Mouse (Mus musculus): ENCODE measurements at regions not wholly inside any gene's neighbourhood (a gene's known extent, or its start where the extent isn't known, plus 50 kb on each side); places are given as distances from the start of the nearest gene placed in this dataset.

DNA sequence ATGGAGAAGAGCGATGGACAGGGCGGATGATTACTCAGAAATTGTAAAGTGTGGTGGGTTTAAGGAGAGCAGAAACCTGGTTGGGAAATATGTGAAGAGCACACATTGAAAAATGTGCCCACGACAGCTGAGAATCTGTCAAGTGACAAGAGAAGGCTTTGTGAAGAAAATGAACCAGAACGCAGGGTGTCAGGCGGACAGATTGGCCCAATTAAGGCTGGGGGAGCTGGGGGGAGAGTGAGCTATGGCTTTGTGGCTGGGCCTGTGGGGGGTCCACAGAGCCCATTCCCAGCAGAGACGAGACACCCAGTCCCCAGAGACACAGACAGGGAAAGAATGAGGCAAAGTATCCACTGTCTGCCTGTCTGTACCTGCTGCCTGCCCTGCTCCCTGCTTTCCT is 153.3 kb downstream of the Shq1 start:
- no peak overlapping the region for H3K9ac ChIP-seq (ENCODE audit: low read length)
- WGBS, result 69% methylated on average over 6 of the region's 6 CpGs
- ATAC-seq (ENCODE audit: low FRiP score), result no peak
- peaks cover 4% of the 10 kb centered on the region for H3K4me1 ChIP-seq (ENCODE audit: control insufficient read depth, insufficient read depth, low read length)
- no peaks in the 10 kb centered on the region; the same call in 1 of the 2 replicates for H3K27me3 ChIP-seq (ENCODE audit: control insufficient read depth, insufficient read depth, low read length)
- no peak for DNase-seq (ENCODE audit: low spot score, missing footprints)
- no peak overlapping the region for H3K4me3 ChIP-seq (ENCODE audit: low read depth, low read length)
- H3K9me3 ChIP-seq (ENCODE audit: control insufficient read depth, low read length), result no peaks in the 10 kb centered on the region
- H3K27ac ChIP-seq (ENCODE audit: low read depth, low read length), result no peak overlapping the region
- no peaks in the 10 kb centered on the region for H3K36me3 ChIP-seq (ENCODE audit: control insufficient read depth, insufficient read depth, low read length)
- no peak overlapping the region for H3K4me2 ChIP-seq

DNA sequence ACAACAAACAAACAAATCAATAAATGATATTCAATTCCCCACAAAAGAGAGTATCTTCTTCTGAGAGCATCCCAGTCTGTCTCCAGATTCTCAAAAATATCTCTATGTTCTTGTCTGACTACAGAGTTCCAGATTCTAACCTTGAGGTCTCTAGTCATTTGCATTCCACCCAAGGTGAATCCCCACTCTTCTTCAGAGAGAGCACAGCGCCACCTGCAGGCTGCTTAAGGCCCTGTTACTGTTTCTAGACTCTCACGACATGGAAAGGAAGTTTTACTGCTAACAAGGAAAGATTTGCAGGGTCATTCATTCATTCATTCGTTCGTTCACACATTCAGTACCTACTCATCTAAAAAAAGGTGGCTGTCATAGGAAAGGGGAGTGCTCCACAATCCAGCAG is 158.3 kb downstream of the Shq1 start:
- ATAC-seq (ENCODE audit: low FRiP score) (no peak), DNase-seq (ENCODE audit: low spot score, missing footprints) (no peak)
- Histone ChIP-seq H3K4me2 (no peak overlapping the region), H3K36me3 (ENCODE audit: control insufficient read depth, insufficient read depth, low read length) (no peaks in the 10 kb centered on the region), H3K9me3 (ENCODE audit: control insufficient read depth, low read length) (no peaks in the 10 kb centered on the region), H3K4me3 (ENCODE audit: low read depth, low read length) (no peak overlapping the region), H3K27ac (ENCODE audit: low read depth, low read length) (no peak overlapping the region), H3K9ac (ENCODE audit: low read length) (no peak overlapping the region), H3K4me1 (ENCODE audit: control insufficient read depth, insufficient read depth, low read length) (no peaks in the 10 kb centered on the region), H3K27me3 (ENCODE audit: control insufficient read depth, insufficient read depth, low read length) (no peaks in the 10 kb centered on the region; the same call in 1 of the 2 replicates)
- 57% methylated on average over 4 of the region's 4 CpGs for WGBS

DNA sequence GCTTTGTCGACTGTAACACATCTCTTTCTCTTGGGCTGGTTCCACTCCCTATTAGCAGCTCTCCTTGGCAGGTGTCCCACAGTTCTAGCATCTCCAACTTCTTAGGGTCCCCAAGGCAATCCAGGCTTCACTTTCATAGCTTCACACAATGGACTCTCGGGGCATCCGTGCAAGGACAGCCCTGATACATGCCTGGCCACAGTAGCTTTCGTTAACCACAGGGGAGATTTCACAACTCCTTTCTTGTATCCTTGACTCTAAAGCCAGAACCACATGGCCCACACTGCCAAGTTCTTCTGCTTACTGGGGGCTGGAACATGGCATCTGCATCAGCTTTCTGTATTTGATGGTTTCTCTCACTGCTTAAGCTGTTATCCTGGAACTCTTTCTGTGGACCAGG is 160.3 kb downstream of the Shq1 start:
- H3K9ac ChIP-seq (ENCODE audit: low read length), result no peak overlapping the region
- DNase-seq (ENCODE audit: low spot score, missing footprints) (no peak), ATAC-seq (ENCODE audit: low FRiP score) (no peak)
- no peaks in the 10 kb centered on the region for H3K36me3 ChIP-seq (ENCODE audit: control insufficient read depth, insufficient read depth, low read length)
- H3K4me1 ChIP-seq (ENCODE audit: control insufficient read depth, insufficient read depth, low read length), result no peaks in the 10 kb centered on the region
- H3K27me3 ChIP-seq (ENCODE audit: control insufficient read depth, insufficient read depth, low read length), result no peaks in the 10 kb centered on the region; the same call in 1 of the 2 replicates
- no peaks in the 10 kb centered on the region for H3K9me3 ChIP-seq (ENCODE audit: control insufficient read depth, low read length)
- no peak overlapping the region for H3K27ac ChIP-seq (ENCODE audit: low read depth, low read length)
- H3K4me3 ChIP-seq (ENCODE audit: low read depth, low read length), result no peak overlapping the region
- 87% methylated on average over 4 of the region's 4 CpGs for WGBS
- no peak overlapping the region for H3K4me2 ChIP-seq

DNA sequence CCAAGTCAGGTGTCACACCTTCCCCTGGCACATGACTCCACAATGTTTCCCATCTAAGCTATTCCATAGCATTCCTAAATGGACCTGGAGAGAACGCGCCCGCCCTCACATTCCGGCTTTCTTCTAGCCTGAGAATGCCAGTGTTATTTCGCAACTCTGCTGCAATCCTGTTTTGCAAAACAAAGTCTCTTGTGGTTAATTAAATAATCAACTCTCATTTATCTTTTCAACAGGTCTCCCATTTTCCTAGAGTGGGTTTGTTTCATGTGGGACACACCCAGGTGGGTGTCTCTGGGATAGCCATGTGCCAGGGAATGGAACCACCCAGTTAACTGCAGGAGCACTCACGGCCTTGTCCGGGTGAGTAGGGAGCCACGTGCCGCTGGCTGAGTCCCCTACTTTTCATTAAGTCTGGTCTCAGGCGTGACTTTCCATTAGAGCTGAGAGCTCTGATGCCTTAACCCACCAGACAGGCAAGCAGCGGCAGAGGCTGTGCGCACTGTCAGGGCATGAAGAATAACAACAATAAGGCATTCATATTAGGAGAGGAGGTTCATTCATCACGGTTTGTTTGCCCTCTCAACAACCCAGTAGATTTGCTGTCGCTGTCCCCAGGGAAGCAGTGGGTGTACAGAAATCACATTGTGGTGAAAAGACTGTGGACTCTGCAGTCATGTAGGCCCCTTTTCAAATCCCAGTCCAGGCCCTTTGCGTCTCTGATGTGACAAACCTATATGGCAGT is 165.3 kb downstream of the Shq1 start:
- Histone ChIP-seq H3K27ac (ENCODE audit: low read depth, low read length) (no peak overlapping the region), H3K4me2 (no peak overlapping the region), H3K36me3 (ENCODE audit: control insufficient read depth, insufficient read depth, low read length) (no peaks in the 10 kb centered on the region), H3K9me3 (ENCODE audit: control insufficient read depth, low read length) (no peaks in the 10 kb centered on the region), H3K9ac (ENCODE audit: low read length) (no peak overlapping the region), H3K4me1 (ENCODE audit: control insufficient read depth, insufficient read depth, low read length) (peaks cover 2% of the 10 kb centered on the region; the same call in 1 of the 2 replicates), H3K27me3 (ENCODE audit: control insufficient read depth, insufficient read depth, low read length) (no peaks in the 10 kb centered on the region), H3K4me3 (ENCODE audit: low read depth, low read length) (no peak overlapping the region)
- DNase-seq (ENCODE audit: low spot score, missing footprints), result no peak
- WGBS, result 72% methylated on average over 15 of the region's 15 CpGs
- no peak for ATAC-seq (ENCODE audit: low FRiP score)

DNA sequence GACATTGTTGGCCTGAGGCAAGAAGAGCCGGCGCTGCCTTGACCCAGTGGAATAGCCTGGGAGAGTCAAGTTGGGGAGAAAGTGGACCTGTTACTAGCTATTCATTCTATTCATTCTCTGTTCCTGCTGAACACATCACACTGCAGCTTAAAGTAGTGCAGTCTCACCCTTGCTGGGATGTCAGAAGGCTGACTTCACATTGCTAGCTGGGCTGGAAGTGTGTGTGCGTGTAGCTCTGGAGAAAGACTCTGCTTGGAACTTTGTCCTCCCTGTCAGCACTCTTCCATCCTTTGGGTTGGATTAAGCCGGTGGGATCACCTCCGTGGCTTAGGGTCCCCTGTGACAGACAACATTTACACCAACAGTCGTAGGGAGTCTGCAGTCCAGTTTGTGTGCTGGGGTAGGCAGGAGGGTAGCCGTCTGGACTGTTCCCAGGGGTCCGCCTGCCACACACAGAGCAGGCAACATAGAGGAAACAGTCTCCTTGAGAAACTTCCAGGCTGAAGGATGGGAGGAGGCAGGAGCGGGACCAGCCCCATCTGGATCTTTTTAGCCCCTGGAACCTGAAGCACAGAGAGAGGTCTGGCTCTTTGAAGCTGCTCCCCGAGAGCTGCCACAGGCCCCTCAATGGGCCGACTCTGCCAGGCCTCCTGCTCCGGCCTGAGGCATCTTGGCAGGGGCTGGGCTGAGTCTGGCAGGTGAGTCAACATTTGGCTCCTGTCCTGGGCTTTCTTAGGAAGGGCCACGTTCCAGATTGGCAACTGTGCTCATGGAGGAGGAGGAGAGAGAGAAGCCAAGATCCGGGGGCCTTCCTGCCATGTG is 167.8 kb downstream of the Shq1 start:
- H3K4me1 ChIP-seq (ENCODE audit: control insufficient read depth, insufficient read depth, low read length), result peaks cover 8% of the 10 kb centered on the region
- H3K9me3 ChIP-seq (ENCODE audit: control insufficient read depth, low read length), result no peaks in the 10 kb centered on the region
- no peak overlapping the region for H3K4me3 ChIP-seq (ENCODE audit: low read depth, low read length)
- no peak for ATAC-seq (ENCODE audit: low FRiP score)
- H3K9ac ChIP-seq (ENCODE audit: low read length), result no peak overlapping the region
- no peaks in the 10 kb centered on the region for H3K36me3 ChIP-seq (ENCODE audit: control insufficient read depth, insufficient read depth, low read length)
- H3K27ac ChIP-seq (ENCODE audit: low read depth, low read length), result no peak overlapping the region
- WGBS, result 61% methylated on average over 14 of the region's 14 CpGs
- no peak for DNase-seq (ENCODE audit: low spot score, missing footprints)
- no peaks in the 10 kb centered on the region for H3K27me3 ChIP-seq (ENCODE audit: control insufficient read depth, insufficient read depth, low read length)
- no peak overlapping the region for H3K4me2 ChIP-seq

DNA sequence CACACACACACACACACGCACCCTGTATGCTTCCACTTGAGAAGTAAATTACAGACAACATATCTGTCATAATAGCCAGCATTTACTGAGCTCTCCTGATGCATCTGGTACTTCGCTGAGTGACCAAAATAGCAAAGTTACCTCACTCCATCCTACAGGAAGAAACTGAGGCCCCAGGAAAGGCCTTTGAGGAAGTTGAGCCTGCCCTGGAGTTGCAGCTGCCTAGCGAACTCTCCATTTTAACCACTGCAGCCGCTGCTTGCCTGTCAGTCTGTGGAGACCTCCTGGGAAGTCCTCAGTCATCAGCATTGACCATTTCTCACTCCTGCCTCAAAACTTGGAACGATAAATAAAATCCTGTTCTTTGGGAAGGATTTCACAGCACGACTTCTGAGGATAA is 168.8 kb downstream of the Shq1 start:
- Histone ChIP-seq H3K4me3 (ENCODE audit: low read depth, low read length) (no peak overlapping the region), H3K9ac (ENCODE audit: low read length) (no peak overlapping the region), H3K4me2 (no peak overlapping the region), H3K4me1 (ENCODE audit: control insufficient read depth, insufficient read depth, low read length) (peaks cover 11% of the 10 kb centered on the region), H3K27ac (ENCODE audit: low read depth, low read length) (no peak overlapping the region), H3K27me3 (ENCODE audit: control insufficient read depth, insufficient read depth, low read length) (no peaks in the 10 kb centered on the region), H3K9me3 (ENCODE audit: control insufficient read depth, low read length) (no peaks in the 10 kb centered on the region), H3K36me3 (ENCODE audit: control insufficient read depth, insufficient read depth, low read length) (no peaks in the 10 kb centered on the region)
- no peak for ATAC-seq (ENCODE audit: low FRiP score)
- 38% methylated on average over 6 of the region's 6 CpGs for WGBS
- DNase-seq (ENCODE audit: low spot score, missing footprints), result no peak

DNA sequence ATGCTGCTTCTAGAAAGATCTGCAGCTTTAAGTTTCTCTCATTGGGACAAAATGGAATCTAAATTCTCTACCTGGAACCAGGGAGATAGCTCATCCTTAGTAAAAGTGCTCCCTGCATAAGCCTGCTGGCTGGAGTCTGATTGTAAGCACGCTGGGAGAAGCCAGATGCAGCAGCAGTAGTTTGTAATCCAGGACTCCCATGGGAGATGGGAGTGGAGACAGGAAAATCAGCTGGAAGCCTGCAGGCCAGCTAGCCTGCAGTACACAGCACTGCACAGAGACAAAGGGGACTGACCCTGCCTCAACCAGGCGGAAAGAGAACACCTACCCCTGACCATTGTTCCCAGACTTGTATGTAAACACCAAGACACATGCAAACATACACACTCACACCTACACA is 170.2 kb downstream of the Shq1 start:
- H3K36me3 ChIP-seq (ENCODE audit: control insufficient read depth, insufficient read depth, low read length), result no peaks in the 10 kb centered on the region
- no peaks in the 10 kb centered on the region for H3K27me3 ChIP-seq (ENCODE audit: control insufficient read depth, insufficient read depth, low read length)
- no peak overlapping the region for H3K27ac ChIP-seq (ENCODE audit: low read depth, low read length)
- WGBS, result 34% methylated on average over 2 of the region's 2 CpGs
- no peak overlapping the region for H3K9ac ChIP-seq (ENCODE audit: low read length)
- H3K4me3 ChIP-seq (ENCODE audit: low read depth, low read length), result no peak overlapping the region
- H3K4me1 ChIP-seq (ENCODE audit: control insufficient read depth, insufficient read depth, low read length), result peaks cover 11% of the 10 kb centered on the region
- DNase-seq (ENCODE audit: low spot score, missing footprints) (no peak), ATAC-seq (ENCODE audit: low FRiP score) (no peak)
- H3K4me2 ChIP-seq, result no peak overlapping the region
- no peaks in the 10 kb centered on the region for H3K9me3 ChIP-seq (ENCODE audit: control insufficient read depth, low read length)

DNA sequence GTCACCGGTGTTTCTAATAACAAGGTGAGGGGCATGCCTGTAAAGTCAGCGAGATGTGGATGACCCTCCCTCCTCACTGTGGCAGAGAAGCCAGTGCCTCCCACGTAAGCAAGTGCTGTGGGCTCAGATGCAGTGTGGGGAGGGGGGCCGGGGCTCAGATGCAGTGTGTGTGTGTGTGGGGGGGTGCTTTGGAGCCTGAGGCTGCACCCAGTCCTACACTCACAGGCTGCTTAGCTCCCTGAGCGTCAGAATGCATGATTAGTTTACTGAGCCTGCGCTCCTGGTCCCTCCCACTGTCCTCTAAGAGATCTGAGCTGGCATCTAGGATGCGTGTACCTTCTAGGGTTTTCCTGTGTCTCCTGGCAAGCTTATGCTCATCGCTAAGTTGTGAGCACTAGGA is 170.9 kb downstream of the Shq1 start:
- Histone ChIP-seq H3K27ac (ENCODE audit: low read depth, low read length) (no peak overlapping the region), H3K9me3 (ENCODE audit: control insufficient read depth, low read length) (no peaks in the 10 kb centered on the region), H3K9ac (ENCODE audit: low read length) (no peak overlapping the region), H3K4me1 (ENCODE audit: control insufficient read depth, insufficient read depth, low read length) (peaks cover 11% of the 10 kb centered on the region), H3K27me3 (ENCODE audit: control insufficient read depth, insufficient read depth, low read length) (no peaks in the 10 kb centered on the region), H3K36me3 (ENCODE audit: control insufficient read depth, insufficient read depth, low read length) (no peaks in the 10 kb centered on the region), H3K4me2 (no peak overlapping the region), H3K4me3 (ENCODE audit: low read depth, low read length) (no peak overlapping the region)
- ATAC-seq (ENCODE audit: low FRiP score) (no peak; the same call in 1 of the 2 replicates), DNase-seq (ENCODE audit: low spot score, missing footprints) (no peak)
- 57% methylated on average over 8 of the region's 8 CpGs for WGBS

DNA sequence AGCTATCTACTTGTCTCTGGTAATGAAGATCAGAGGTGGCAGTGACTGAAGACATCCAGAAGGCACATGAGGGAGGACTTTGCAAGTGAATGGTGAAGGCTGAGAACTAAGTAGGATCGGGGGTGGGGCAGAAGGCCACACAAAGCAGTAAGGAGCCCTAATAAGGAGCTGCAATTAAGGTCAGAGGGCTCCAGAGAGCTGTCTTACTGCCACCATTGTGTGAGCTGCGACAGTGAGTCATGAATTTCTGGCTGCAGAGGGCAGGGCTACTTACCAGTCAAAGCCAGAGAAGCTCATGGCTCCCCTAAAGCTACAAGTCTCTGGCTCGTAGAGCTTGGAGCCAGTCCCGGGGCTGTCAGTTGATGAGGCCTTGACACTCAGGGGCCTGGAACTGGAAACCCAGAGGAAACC is 172.1 kb downstream of the Shq1 start:
- DNase-seq (ENCODE audit: low spot score, missing footprints) (no peak), ATAC-seq (ENCODE audit: low FRiP score) (no peak)
- H3K27ac ChIP-seq (ENCODE audit: low read depth, low read length), result no peak overlapping the region
- no peak overlapping the region for H3K4me2 ChIP-seq
- no peak overlapping the region for H3K9ac ChIP-seq (ENCODE audit: low read length)
- no peaks in the 10 kb centered on the region for H3K27me3 ChIP-seq (ENCODE audit: control insufficient read depth, insufficient read depth, low read length)
- no peaks in the 10 kb centered on the region for H3K9me3 ChIP-seq (ENCODE audit: control insufficient read depth, low read length)
- WGBS, result 22% methylated on average over 4 of the region's 4 CpGs
- no peak overlapping the region for H3K4me3 ChIP-seq (ENCODE audit: low read depth, low read length)
- H3K4me1 ChIP-seq (ENCODE audit: control insufficient read depth, insufficient read depth, low read length), result peaks cover 11% of the 10 kb centered on the region
- no peaks in the 10 kb centered on the region for H3K36me3 ChIP-seq (ENCODE audit: control insufficient read depth, insufficient read depth, low read length)

Measured in midbrain, embryonic 11.5 days (tissue).